Mouse (Mus musculus) embryonic facial prominence, embryonic 15.5 days (tissue): ENCODE data around the gene Fbxw20. TPM values are rescaled to one million over a fixed set of nuclear protein-coding genes. Genes with fewer than 3 reads are reported as not detected.
"Not testable (repeated sequence)": the region's sequence is repeated elsewhere in the genome, so short reads cannot be mapped to it uniquely, and the experiment has no call there.

Experiments
- ATAC-seq: fragments of 200-750 bp; cut with Nextera tagmentation; 2 replicates; pipeline ENCODE4 v1.8.0; 2017; ENCODE audit warnings: low read depth, moderate TSS enrichment; ENCODE audit not compliant: insufficient number of reproducible peaks, low FRiP score, low TSS enrichment
- H3K27ac ChIP-seq: fragments of 300-500 bp; sonication (generic); replicated peaks from 2 replicates; pipeline ENCODE4 v1.5.1; 2015; ENCODE audit warnings: mild to moderate bottlenecking, inconsistent platforms
- H3K27me3 ChIP-seq: fragments of 300-500 bp; sonication (generic); 2 replicates; pipeline ENCODE4 v1.6.1; 2015; ENCODE audit warnings: inconsistent platforms
- H3K36me3 ChIP-seq: fragments of 300-500 bp; sonication (generic); 2 replicates; pipeline ENCODE4 v1.6.1; 2015; ENCODE audit warnings: mild to moderate bottlenecking, inconsistent platforms
- H3K4me1 ChIP-seq: fragments of 300-500 bp; sonication (generic); 2 replicates; pipeline ENCODE4 v1.6.1; 2015; ENCODE audit warnings: inconsistent platforms
- H3K4me2 ChIP-seq: fragments of 300-500 bp; sonication (generic); replicated peaks from 2 replicates; pipeline ENCODE4 v1.6.1; 2015; ENCODE audit warnings: mild to moderate bottlenecking, inconsistent platforms
- H3K4me3 ChIP-seq: fragments of 300-500 bp; sonication (generic); replicated peaks from 2 replicates; pipeline ENCODE4 v1.5.1; 2015; ENCODE audit warnings: mild to moderate bottlenecking, inconsistent platforms
- H3K9ac ChIP-seq: fragments of 300-500 bp; sonication (generic); 2 replicates; pipeline ENCODE4 v1.6.1; 2015; ENCODE audit warnings: inconsistent platforms
- H3K9me3 ChIP-seq: fragments of 300-500 bp; sonication (generic); replicated peaks from 2 replicates; pipeline ENCODE4 v1.6.1; 2016; ENCODE audit warnings: inconsistent platforms
- WGBS: fragments of 180-500 bp; shearing (Covaris S2); methylation state at CpG from one replicate; pipeline ENCODE4 v1.1.7; 2015; 5-methylcytosine and 5-hydroxymethylcytosine counted together
- polyA plus RNA-seq: library from polyadenylated mRNA; unstranded; fragments of >200 nt; fragmentation: Nextera tagmentation; extraction: Ambion mirVana; gene quantifications from 2 replicates; pipeline ENCODE4 v1.2.1, GENCODE M21; 2015

The Fbxw20 gene
- polyA plus RNA-seq: not detected in 2 replicates

GRCm38 (mm10) chr9:109234654-109235053, at the start of gene Fbxw20:
Gene Fbxw20 (minus strand): TSS chr9:109234754.
- no peak within 1 kb of the TSS for H3K27ac ChIP-seq
- H3K4me2 ChIP-seq: no peak within 1 kb of the TSS
- no peak within 1 kb of the TSS for H3K9ac ChIP-seq
- H3K27me3 ChIP-seq: no peaks in the 10 kb centered on the region
- H3K36me3 ChIP-seq: no peaks in the 10 kb centered on the region
- no peak for ATAC-seq
- no peaks in the 10 kb centered on the region for H3K4me1 ChIP-seq
- no peak within 1 kb of the TSS for H3K4me3 ChIP-seq
- no peaks in the 10 kb centered on the region for H3K9me3 ChIP-seq
- 73% methylated on average over 1 of the region's 1 CpGs for WGBS

GRCm38 (mm10) chr9:109263041-109263440, 28.5 kb upstream of the Fbxw20 start:
- Histone ChIP-seq H3K9ac (no peak overlapping the region), H3K4me2 (no peak overlapping the region), H3K4me3 (no peak overlapping the region), H3K4me1 (no peaks in the 10 kb centered on the region), H3K27me3 (no peaks in the 10 kb centered on the region), H3K27ac (no peak overlapping the region), H3K36me3 (no peaks in the 10 kb centered on the region), H3K9me3 (no peaks in the 10 kb centered on the region)
- no peak for ATAC-seq
- 76% methylated on average over 2 of the region's 2 CpGs for WGBS

- Histone ChIP-seq H3K9ac (no peak overlapping the region), H3K27me3 (no peaks in the 10 kb centered on the region), H3K4me1 (no peaks in the 10 kb centered on the region), H3K36me3 (no peaks in the 10 kb centered on the region), H3K4me3 (no peak overlapping the region), H3K4me2 (no peak overlapping the region), H3K27ac (no peak overlapping the region), H3K9me3 (no peaks in the 10 kb centered on the region)
- WGBS: 66% methylated on average over 6 of the region's 6 CpGs
- no peak for ATAC-seq
These were observed 16.1 kb downstream of the Fbxw20 start for GRCm38 (mm10) chr9:109218449-109218848.

- not testable (repeated sequence) for ATAC-seq, H3K4me1 ChIP-seq, H3K27me3 ChIP-seq, H3K4me3 ChIP-seq, H3K27ac ChIP-seq, H3K4me2 ChIP-seq, H3K9ac ChIP-seq, H3K9me3 ChIP-seq, H3K36me3 ChIP-seq
- 67% methylated on average over 1 of the region's 1 CpGs for WGBS
These were observed 33.2 kb downstream of the Fbxw20 start for GRCm38 (mm10) chr9:109201347-109201746.

GRCm38 (mm10) chr9:109200349-109200748, 34.2 kb downstream of the Fbxw20 start:
- H3K9ac ChIP-seq: no peak overlapping the region
- no peak overlapping the region for H3K4me2 ChIP-seq
- H3K4me3 ChIP-seq: no peak overlapping the region
- ATAC-seq: no peak
- WGBS: 93% methylated on average over 1 of the region's 1 CpGs
- H3K27me3 ChIP-seq: no peaks in the 10 kb centered on the region
- H3K9me3 ChIP-seq: no peaks in the 10 kb centered on the region
- H3K36me3 ChIP-seq: no peaks in the 10 kb centered on the region
- no peak overlapping the region for H3K27ac ChIP-seq
- H3K4me1 ChIP-seq: no peaks in the 10 kb centered on the region

- Histone ChIP-seq H3K4me1 (no peaks in the 10 kb centered on the region), H3K27ac (no peak overlapping the region), H3K36me3 (no peaks in the 10 kb centered on the region), H3K27me3 (no peaks in the 10 kb centered on the region), H3K4me2 (no peak overlapping the region), H3K9me3 (no peaks in the 10 kb centered on the region), H3K4me3 (no peak overlapping the region), H3K9ac (no peak overlapping the region)
- WGBS: 71% methylated on average over 1 of the region's 1 CpGs
- ATAC-seq: no peak
These were observed 35.2 kb downstream of the Fbxw20 start for GRCm38 (mm10) chr9:109199353-109199752.

GRCm38 (mm10) chr9:109195875-109196274, 38.7 kb downstream of the Fbxw20 start, which contains the start of gene Fbxw13:
Gene Fbxw13 (minus strand): TSS chr9:109195975.
- H3K9me3 ChIP-seq, H3K27ac ChIP-seq, ATAC-seq, H3K4me1 ChIP-seq, H3K27me3 ChIP-seq, H3K4me2 ChIP-seq, H3K9ac ChIP-seq, H3K4me3 ChIP-seq, H3K36me3 ChIP-seq: not testable (repeated sequence)
- 74% methylated on average over 3 of the region's 3 CpGs for WGBS

GRCm38 (mm10) chr9:109177208-109177607, 57.3 kb downstream of the Fbxw20 start:
- no peak overlapping the region for H3K4me3 ChIP-seq
- H3K27me3 ChIP-seq: no peaks in the 10 kb centered on the region
- no peak for ATAC-seq
- H3K9me3 ChIP-seq: 0 out of 2 replicates have a peak, but pooled peaks cover 6% of the 10 kb centered on the region
- H3K4me1 ChIP-seq: no peaks in the 10 kb centered on the region
- no peak overlapping the region for H3K27ac ChIP-seq
- WGBS: 95% methylated on average over 1 of the region's 1 CpGs
- no peak overlapping the region for H3K4me2 ChIP-seq
- no peaks in the 10 kb centered on the region for H3K36me3 ChIP-seq
- H3K9ac ChIP-seq: no peak overlapping the region

- 79% methylated on average over 1 of the region's 1 CpGs for WGBS
- H3K4me2 ChIP-seq: no peak overlapping the region
- ATAC-seq: no peak
These were observed 58.3 kb downstream of the Fbxw20 start for GRCm38 (mm10) chr9:109176301-109176700.

More at GRCm38 (mm10) chr9:109176301-109176700, 58.3 kb downstream of the Fbxw20 start:
- Histone ChIP-seq H3K9ac (no peak overlapping the region), H3K4me3 (no peak overlapping the region), H3K36me3 (no peaks in the 10 kb centered on the region), H3K4me1 (no peaks in the 10 kb centered on the region), H3K27me3 (no peaks in the 10 kb centered on the region), H3K9me3 (0 out of 2 replicates have a peak, but pooled peaks cover 6% of the 10 kb centered on the region), H3K27ac (no peak overlapping the region)

Other genes with a start within 250 kb of the Fbxw20 start
- 0.89 and 1.2 TPM in 2 replicates for gene Ucn2, start 248.7 kb downstream of the Fbxw20 start, polyA plus RNA-seq
- gene Pfkfb4, start 243.0 kb downstream of the Fbxw20 start, polyA plus RNA-seq: 14.0 and 14.9 TPM in 2 replicates
- gene Shisa5, start 196.2 kb downstream of the Fbxw20 start, polyA plus RNA-seq: 106 and 116 TPM in 2 replicates
- 21.0 and 22.5 TPM in 2 replicates for gene Trex1, start 175.0 kb downstream of the Fbxw20 start, polyA plus RNA-seq
- 26.8 and 30.8 TPM in 2 replicates for gene Atrip, start 160.6 kb downstream of the Fbxw20 start, polyA plus RNA-seq
- gene Ccdc51, start 152.3 kb downstream of the Fbxw20 start, polyA plus RNA-seq: 13.7 and 16.6 TPM in 2 replicates
- 509 and 534 TPM in 2 replicates for gene Tma7, start 152.2 kb downstream of the Fbxw20 start, polyA plus RNA-seq
- gene Plxnb1, start 139.4 kb downstream of the Fbxw20 start, polyA plus RNA-seq: 14.4 and 15.7 TPM in 2 replicates
- not detected in 2 replicates for gene Fbxw21, start 72.7 kb downstream of the Fbxw20 start, polyA plus RNA-seq
- not detected in 2 replicates for gene Fbxw13, start 38.8 kb downstream of the Fbxw20 start, polyA plus RNA-seq
- gene Fbxw14, start 52.9 kb upstream of the Fbxw20 start, polyA plus RNA-seq: not detected in 2 replicates
- not detected in 2 replicates for gene Fbxw28, start 104.9 kb upstream of the Fbxw20 start, polyA plus RNA-seq
- not detected in 2 replicates for gene Fbxw22, start 169.5 kb upstream of the Fbxw20 start, polyA plus RNA-seq
- not detected in 2 replicates for gene Fbxw16, start 214.4 kb upstream of the Fbxw20 start, polyA plus RNA-seq